Mouse (Mus musculus): ENCODE measurements around the gene I830077J02Rik. TPM values are rescaled to one million over a fixed set of nuclear protein-coding genes. Genes with fewer than 3 reads are reported as not detected.
"Not testable (repeated sequence)": the region's sequence is repeated elsewhere in the genome, so short reads cannot be mapped to it uniquely, and the experiment has no call there.

I830077J02Rik gene
- polyA plus RNA-seq, 1 experiment from 2014 or later = 1.4 TPM

GRCm38 (mm10) chr3:105917656-105918354 lies 14.7 kb downstream of the I830077J02Rik start:
- H3K9ac ChIP-seq = no peak overlapping the region
- WGBS = 70% methylated on average over 10 of the region's 10 CpGs
- ATAC-seq (ENCODE audit: insufficient read depth, low FRiP score, low read depth) = no peak

GRCm38 (mm10) chr3:105916455-105916854 lies 16.0 kb downstream of the I830077J02Rik start:
- H3K36me3 ChIP-seq; H3K4me3 ChIP-seq (replicated peaks): not testable (repeated sequence)

More at GRCm38 (mm10) chr3:105917656-105918354, 14.7 kb downstream of the I830077J02Rik start:
- Histone ChIP-seq H3K27me3 (replicated peaks) (no peaks in the 10 kb centered on the region), H3K4me2 (no peak overlapping the region), H3K36me3 (no peaks in the 10 kb centered on the region), H3K9me3 (no peaks in the 10 kb centered on the region), H3K4me3 (replicated peaks) (no peak overlapping the region), H3K27ac (no peak overlapping the region), H3K4me1 (no peaks in the 10 kb centered on the region)

GRCm38 (mm10) chr3:105915281-105915680 lies 17.2 kb downstream of the I830077J02Rik start:
- Histone ChIP-seq H3K9ac (no peak overlapping the region), H3K27ac (no peak overlapping the region), H3K36me3 (no peaks in the 10 kb centered on the region), H3K4me2 (no peak overlapping the region), H3K9me3 (no peaks in the 10 kb centered on the region), H3K4me1 (no peaks in the 10 kb centered on the region), H3K27me3 (replicated peaks) (no peaks in the 10 kb centered on the region), H3K4me3 (replicated peaks) (no peak overlapping the region)
- ATAC-seq (ENCODE audit: insufficient read depth, low FRiP score, low read depth) = no peak
- WGBS = 13% methylated on average over 1 of the region's 1 CpGs

More at GRCm38 (mm10) chr3:105916455-105916854, 16.0 kb downstream of the I830077J02Rik start:
- H3K9ac ChIP-seq; H3K4me1 ChIP-seq; H3K9me3 ChIP-seq; ATAC-seq (ENCODE audit: insufficient read depth, low FRiP score, low read depth); H3K4me2 ChIP-seq; H3K27ac ChIP-seq; H3K27me3 ChIP-seq (replicated peaks): not testable (repeated sequence)

GRCm38 (mm10) chr3:105913839-105914681 lies 18.4 kb downstream of the I830077J02Rik start:
- no peak for ATAC-seq (ENCODE audit: insufficient read depth, low FRiP score, low read depth)
- Histone ChIP-seq H3K27me3 (replicated peaks) (no peaks in the 10 kb centered on the region), H3K9ac (no peak overlapping the region), H3K4me3 (replicated peaks) (no peak overlapping the region), H3K27ac (peak overlapping the region; percentile 13; the same call in 1 of the 2 replicates), H3K4me1 (no peaks in the 10 kb centered on the region), H3K4me2 (peak overlapping the region; percentile 14; the same call in 1 of the 2 replicates), H3K9me3 (no peaks in the 10 kb centered on the region), H3K36me3 (no peaks in the 10 kb centered on the region)
- 35% methylated on average over 10 of the region's 10 CpGs for WGBS

- no peaks in the 10 kb centered on the region for H3K36me3 ChIP-seq
- no peaks in the 10 kb centered on the region for H3K9me3 ChIP-seq
- H3K27ac ChIP-seq = no peak overlapping the region
- H3K9ac ChIP-seq = no peak overlapping the region
- H3K4me2 ChIP-seq = no peak overlapping the region
- no peaks in the 10 kb centered on the region for H3K27me3 ChIP-seq (replicated peaks)
- ATAC-seq (ENCODE audit: insufficient read depth, low FRiP score, low read depth) = no peak
- no peaks in the 10 kb centered on the region for H3K4me1 ChIP-seq
- 48% methylated on average over 9 of the region's 9 CpGs for WGBS
- no peak overlapping the region for H3K4me3 ChIP-seq (replicated peaks)
Observed at GRCm38 (mm10) chr3:105912097-105912880, 20.2 kb downstream of the I830077J02Rik start.

- no peaks in the 10 kb centered on the region for H3K27me3 ChIP-seq (replicated peaks)
- H3K9me3 ChIP-seq = no peaks in the 10 kb centered on the region
- 74% methylated on average over 11 of the region's 11 CpGs for WGBS
- no peak for ATAC-seq (ENCODE audit: insufficient read depth, low FRiP score, low read depth)
- H3K4me3 ChIP-seq (replicated peaks) = no peak overlapping the region
- H3K27ac ChIP-seq = no peak overlapping the region
- H3K4me1 ChIP-seq = no peaks in the 10 kb centered on the region
- H3K4me2 ChIP-seq = no peak overlapping the region
- H3K36me3 ChIP-seq = no peaks in the 10 kb centered on the region
- no peak overlapping the region for H3K9ac ChIP-seq
Observed at GRCm38 (mm10) chr3:105910519-105911190, 21.8 kb downstream of the I830077J02Rik start.

- ATAC-seq (ENCODE audit: insufficient read depth, low FRiP score, low read depth) = no peak
- Histone ChIP-seq H3K4me1 (no peaks in the 10 kb centered on the region), H3K27me3 (replicated peaks) (no peaks in the 10 kb centered on the region), H3K9me3 (no peaks in the 10 kb centered on the region), H3K4me2 (no peak overlapping the region), H3K36me3 (no peaks in the 10 kb centered on the region), H3K9ac (no peak overlapping the region), H3K4me3 (replicated peaks) (no peak overlapping the region), H3K27ac (no peak overlapping the region)
- 87% methylated on average over 4 of the region's 4 CpGs for WGBS
Observed at GRCm38 (mm10) chr3:105908976-105909375, 23.5 kb downstream of the I830077J02Rik start.

GRCm38 (mm10) chr3:105907956-105908655 lies 24.4 kb downstream of the I830077J02Rik start:
- H3K4me3 ChIP-seq (replicated peaks) = no peak overlapping the region
- no peak for ATAC-seq (ENCODE audit: insufficient read depth, low FRiP score, low read depth)
- H3K9ac ChIP-seq = no peak overlapping the region
- 37% methylated on average over 9 of the region's 9 CpGs for WGBS
- H3K27ac ChIP-seq = no peak overlapping the region
- H3K9me3 ChIP-seq = no peaks in the 10 kb centered on the region
- H3K4me2 ChIP-seq = no peak overlapping the region
- no peaks in the 10 kb centered on the region for H3K36me3 ChIP-seq
- H3K27me3 ChIP-seq (replicated peaks) = no peaks in the 10 kb centered on the region
- no peaks in the 10 kb centered on the region for H3K4me1 ChIP-seq

- 90% methylated on average over 9 of the region's 9 CpGs for WGBS
- no peak overlapping the region for H3K4me3 ChIP-seq (replicated peaks)
- ATAC-seq (ENCODE audit: insufficient read depth, low FRiP score, low read depth) = no peak
- no peak overlapping the region for H3K27ac ChIP-seq
- H3K4me1 ChIP-seq = no peaks in the 10 kb centered on the region
- H3K9me3 ChIP-seq = no peaks in the 10 kb centered on the region
- H3K27me3 ChIP-seq (replicated peaks) = no peaks in the 10 kb centered on the region
- no peak overlapping the region for H3K9ac ChIP-seq
- no peaks in the 10 kb centered on the region for H3K36me3 ChIP-seq
- H3K4me2 ChIP-seq = no peak overlapping the region
Observed at GRCm38 (mm10) chr3:105904721-105905120, 27.7 kb downstream of the I830077J02Rik start.

- no peaks in the 10 kb centered on the region for H3K4me1 ChIP-seq
- no peaks in the 10 kb centered on the region for H3K9me3 ChIP-seq
- H3K27me3 ChIP-seq (replicated peaks) = no peaks in the 10 kb centered on the region
- no peaks in the 10 kb centered on the region for H3K36me3 ChIP-seq
- no peak overlapping the region for H3K27ac ChIP-seq
- H3K4me3 ChIP-seq (replicated peaks) = no peak overlapping the region
- no peak overlapping the region for H3K4me2 ChIP-seq
- H3K9ac ChIP-seq = no peak overlapping the region
- no peak for ATAC-seq (ENCODE audit: insufficient read depth, low FRiP score, low read depth)
- 54% methylated on average over 4 of the region's 4 CpGs for WGBS
Observed at GRCm38 (mm10) chr3:105904213-105904612, 28.3 kb downstream of the I830077J02Rik start.

GRCm38 (mm10) chr3:105901468-105901867 lies 31.0 kb downstream of the I830077J02Rik start:
- Histone ChIP-seq H3K4me3 (replicated peaks) (no peak overlapping the region), H3K9ac (no peak overlapping the region), H3K27ac (no peak overlapping the region), H3K9me3 (no peaks in the 10 kb centered on the region), H3K4me2 (no peak overlapping the region), H3K27me3 (replicated peaks) (no peaks in the 10 kb centered on the region), H3K36me3 (no peaks in the 10 kb centered on the region), H3K4me1 (no peaks in the 10 kb centered on the region)
- no peak for ATAC-seq (ENCODE audit: insufficient read depth, low FRiP score, low read depth)
- 67% methylated on average over 4 of the region's 4 CpGs for WGBS
